Mouse (Mus musculus): ENCODE data around the gene Ston2. TPM values are rescaled to one million over a fixed set of nuclear protein-coding genes. Genes with fewer than 3 reads are reported as not detected.

Ston2 gene
- polyA plus RNA-seq (2015; fragmentation: Nextera tagmentation; extraction: Ambion mirVana) = 5.5 and 5.6 TPM in 2 replicates

DNA sequence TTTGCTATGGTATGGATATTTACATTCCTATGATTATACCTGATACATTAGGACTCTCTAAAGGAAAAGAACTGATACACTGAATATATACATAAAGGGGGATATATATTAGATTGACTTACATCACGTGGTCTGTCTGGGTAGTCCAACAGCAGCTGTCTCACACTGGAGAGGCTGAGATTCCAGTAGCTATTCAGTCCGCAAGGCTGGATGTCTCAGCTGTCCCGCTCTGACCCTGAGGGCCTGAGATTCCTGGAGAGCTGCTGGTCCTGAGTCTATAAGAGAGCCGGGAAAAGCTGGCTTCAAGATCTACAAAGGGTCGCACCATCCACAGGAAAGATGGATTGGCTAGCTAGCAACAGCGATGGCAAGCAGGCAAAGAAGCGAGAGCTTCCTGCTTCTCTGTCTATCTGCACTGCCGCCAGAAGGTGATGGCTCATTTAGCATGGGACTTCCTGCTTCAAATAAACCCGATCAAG is at the start of gene Ston2:
Gene Ston2, minus strand, starts transcription at position 429 of the 479 bp plus-strand sequence.
- no peak within 1 kb of the TSS for H3K9ac ChIP-seq (replicated peaks)
- DNase-seq = no peak
- H3K36me3 ChIP-seq (replicated peaks; ENCODE audit: insufficient read depth, low read length) = no peaks in the 10 kb centered on the region
- no peak within 1 kb of the TSS for H3K27ac ChIP-seq (ENCODE audit: low read depth)
- TF ChIP-seq CTCF (IDR thresholded peaks at IDR 0.05; ENCODE audit: low read depth) (no peak), EP300 (IDR thresholded peaks at IDR 0.05; ENCODE audit: low read depth) (no peak)
- no peaks in the 10 kb centered on the region for H3K27me3 ChIP-seq (ENCODE audit: insufficient read depth, low read length)
- H3K4me1 ChIP-seq (ENCODE audit: insufficient read depth) = no peaks in the 10 kb centered on the region
- no peak within 1 kb of the TSS for H3K4me3 ChIP-seq (ENCODE audit: low read depth, low read length)
- H3K4me2 ChIP-seq (ENCODE audit: low read depth, low read length) = no peak within 1 kb of the TSS
- H3K9me3 ChIP-seq (ENCODE audit: low read length) = no peaks in the 10 kb centered on the region
- 72% methylated on average over 9 of the region's 9 CpGs for WGBS (ENCODE audit: insufficient replicate concordance)
- no peak for ATAC-seq

DNA sequence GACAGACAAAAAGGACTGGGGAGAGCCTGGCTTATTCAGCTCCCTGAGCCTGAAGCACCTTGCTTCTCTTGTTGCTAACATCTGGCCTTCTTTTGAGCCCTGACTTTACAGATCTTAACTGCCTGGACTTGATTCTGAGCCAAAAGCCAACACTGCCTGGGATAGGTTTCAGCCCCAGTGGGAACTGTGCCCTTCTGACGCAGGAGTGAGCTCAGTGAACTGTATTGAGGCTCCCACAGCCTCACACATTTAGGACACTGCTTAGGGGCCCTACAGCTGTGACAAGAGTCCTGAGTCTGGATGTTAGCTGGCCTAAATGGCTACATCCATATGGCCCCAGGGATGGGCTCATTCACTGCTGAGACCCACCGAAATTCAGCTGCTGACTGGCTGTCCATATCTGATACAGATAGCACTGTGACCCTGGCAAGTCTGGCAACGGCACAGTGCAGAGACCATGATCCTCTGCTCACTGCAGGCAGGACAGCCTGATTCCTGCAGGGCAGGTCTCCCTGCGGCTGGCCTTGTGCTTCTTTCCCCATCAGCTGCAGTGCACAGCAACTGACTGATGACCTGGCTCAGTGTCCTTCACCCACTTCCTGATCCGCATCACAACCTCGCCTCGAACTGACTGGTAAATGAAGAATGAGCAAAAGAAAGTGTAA is 49.3 kb upstream of the Ston2 start:
- WGBS (ENCODE audit: insufficient replicate concordance) = 72% methylated on average over 7 of the region's 7 CpGs
- H3K4me2 ChIP-seq (ENCODE audit: low read depth, low read length) = no peak overlapping the region
- no peak overlapping the region for H3K4me3 ChIP-seq (ENCODE audit: low read depth, low read length)
- H3K9ac ChIP-seq (replicated peaks) = no peak overlapping the region
- H3K9me3 ChIP-seq (ENCODE audit: low read length) = no peaks in the 10 kb centered on the region
- 0 out of 2 replicates have a peak overlapping the region, but pooled peaks have one; percentile 30 for H3K27ac ChIP-seq (ENCODE audit: low read depth)
- ATAC-seq (peak; percentile 47), DNase-seq (no peak)
- no peak for TF ChIP-seq CTCF (IDR thresholded peaks at IDR 0.05; ENCODE audit: low read depth)
- no peak for TF ChIP-seq EP300 (IDR thresholded peaks at IDR 0.05; ENCODE audit: low read depth)
- H3K27me3 ChIP-seq (ENCODE audit: insufficient read depth, low read length) = no peaks in the 10 kb centered on the region
- H3K4me1 ChIP-seq (ENCODE audit: insufficient read depth) = peaks cover 3% of the 10 kb centered on the region; the same call in 1 of the 2 replicates
- peaks cover 81% of the 10 kb centered on the region for H3K36me3 ChIP-seq (replicated peaks; ENCODE audit: insufficient read depth, low read length)

DNA sequence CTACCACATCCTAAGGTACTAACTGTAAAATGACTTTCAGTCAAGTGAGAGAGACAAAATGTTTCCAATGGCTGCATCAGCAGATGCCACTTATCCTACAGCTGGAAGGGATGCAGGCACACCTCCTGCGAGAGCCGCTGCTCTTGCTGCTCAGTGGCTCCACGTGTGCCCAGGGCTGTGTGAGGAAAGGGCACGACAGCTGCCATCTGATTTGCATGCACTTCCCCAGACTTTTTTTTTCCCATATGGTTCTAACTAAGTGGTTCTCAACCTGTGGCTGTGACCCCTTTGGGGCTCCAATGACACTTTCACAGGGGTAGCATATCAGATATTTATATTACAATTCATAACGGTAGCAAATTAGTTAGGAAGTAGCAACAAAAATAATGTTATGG is 45.7 kb upstream of the Ston2 start:
- ATAC-seq = no peak
- H3K27me3 ChIP-seq (ENCODE audit: insufficient read depth, low read length) = no peaks in the 10 kb centered on the region
- WGBS (ENCODE audit: insufficient replicate concordance) = 70% methylated on average over 5 of the region's 5 CpGs
- H3K36me3 ChIP-seq (replicated peaks; ENCODE audit: insufficient read depth, low read length) = peaks cover 76% of the 10 kb centered on the region
- H3K4me3 ChIP-seq (ENCODE audit: low read depth, low read length) = no peak overlapping the region
- no peak overlapping the region for H3K27ac ChIP-seq (ENCODE audit: low read depth)
- no peak overlapping the region for H3K4me2 ChIP-seq (ENCODE audit: low read depth, low read length)
- H3K9me3 ChIP-seq (ENCODE audit: low read length) = no peaks in the 10 kb centered on the region
- DNase-seq = no peak
- no peak overlapping the region for H3K9ac ChIP-seq (replicated peaks)
- no peak for TF ChIP-seq CTCF (IDR thresholded peaks at IDR 0.05; ENCODE audit: low read depth)
- no peak for TF ChIP-seq EP300 (IDR thresholded peaks at IDR 0.05; ENCODE audit: low read depth)
- H3K4me1 ChIP-seq (ENCODE audit: insufficient read depth) = peaks cover 3% of the 10 kb centered on the region; the same call in 1 of the 2 replicates

DNA sequence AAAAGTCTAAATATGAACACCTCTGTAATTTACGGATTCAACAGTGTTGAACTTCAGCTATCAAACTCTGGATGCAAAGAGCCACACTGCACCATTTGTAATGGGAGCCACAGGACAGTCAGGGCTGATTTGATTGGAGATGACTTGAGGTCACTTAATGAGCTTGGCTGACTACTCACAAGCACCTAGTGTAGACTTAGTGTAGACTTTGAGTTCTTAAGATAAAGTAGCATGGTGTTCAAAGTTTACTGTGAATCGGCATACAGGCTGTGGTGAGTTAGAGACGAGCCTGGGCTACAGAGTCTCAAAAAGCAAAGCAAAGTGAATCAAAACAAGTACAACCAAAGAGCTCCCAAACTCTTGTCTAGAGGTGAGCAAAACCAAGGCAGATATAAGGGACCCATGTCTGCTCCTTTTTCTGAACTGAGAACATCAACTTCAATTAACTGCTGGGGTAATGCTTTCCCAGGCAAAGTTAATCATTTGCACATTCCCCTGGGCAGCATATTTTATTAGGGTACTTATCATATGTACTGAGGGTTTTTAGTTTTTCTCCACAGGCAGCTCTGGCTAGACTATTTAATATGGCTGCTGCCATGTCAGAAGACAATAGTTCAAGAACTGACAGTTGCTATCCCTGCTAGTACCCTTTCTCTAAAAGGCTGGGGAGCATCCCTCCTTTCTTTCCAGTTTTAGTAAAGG is 45.2 kb upstream of the Ston2 start:
- peaks cover 3% of the 10 kb centered on the region; the same call in 1 of the 2 replicates for H3K4me1 ChIP-seq (ENCODE audit: insufficient read depth)
- ATAC-seq (no peak), DNase-seq (no peak)
- TF ChIP-seq EP300 (IDR thresholded peaks at IDR 0.05; ENCODE audit: low read depth) (no peak), CTCF (IDR thresholded peaks at IDR 0.05; ENCODE audit: low read depth) (no peak)
- H3K27me3 ChIP-seq (ENCODE audit: insufficient read depth, low read length) = no peaks in the 10 kb centered on the region
- no peak overlapping the region for H3K9ac ChIP-seq (replicated peaks)
- 87% methylated on average over 3 of the region's 3 CpGs for WGBS (ENCODE audit: insufficient replicate concordance)
- H3K9me3 ChIP-seq (ENCODE audit: low read length) = no peaks in the 10 kb centered on the region
- H3K4me2 ChIP-seq (ENCODE audit: low read depth, low read length) = no peak overlapping the region
- no peak overlapping the region for H3K4me3 ChIP-seq (ENCODE audit: low read depth, low read length)
- no peak overlapping the region for H3K27ac ChIP-seq (ENCODE audit: low read depth)
- H3K36me3 ChIP-seq (replicated peaks; ENCODE audit: insufficient read depth, low read length) = peaks cover 72% of the 10 kb centered on the region

DNA sequence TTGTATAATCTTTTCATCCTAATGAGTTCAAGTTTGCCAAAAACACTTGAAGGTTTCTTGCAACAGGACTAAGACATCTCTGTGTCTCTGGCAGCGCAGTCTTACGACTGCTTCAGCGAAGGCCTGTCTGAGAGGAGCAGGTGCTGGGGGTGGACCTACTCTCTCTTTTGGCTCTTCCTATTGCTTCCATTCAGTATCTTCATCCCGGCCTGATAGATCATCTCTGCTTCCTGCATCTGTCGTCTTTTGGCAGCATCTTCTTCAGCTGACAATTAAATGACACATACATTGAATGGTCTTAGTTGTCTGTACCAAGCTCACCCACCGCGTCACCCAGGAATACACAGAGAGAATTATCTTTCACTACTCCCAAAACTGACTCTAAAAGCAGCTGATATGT is 43.2 kb upstream of the Ston2 start:
- no peak overlapping the region for H3K9ac ChIP-seq (replicated peaks)
- no peak overlapping the region for H3K4me3 ChIP-seq (ENCODE audit: low read depth, low read length)
- no peak overlapping the region for H3K4me2 ChIP-seq (ENCODE audit: low read depth, low read length)
- 90% methylated on average over 7 of the region's 7 CpGs for WGBS (ENCODE audit: insufficient replicate concordance)
- no peak for ATAC-seq
- H3K36me3 ChIP-seq (replicated peaks; ENCODE audit: insufficient read depth, low read length) = peaks cover 67% of the 10 kb centered on the region
- DNase-seq = no peak
- H3K4me1 ChIP-seq (ENCODE audit: insufficient read depth) = no peaks in the 10 kb centered on the region
- no peaks in the 10 kb centered on the region for H3K9me3 ChIP-seq (ENCODE audit: low read length)
- H3K27me3 ChIP-seq (ENCODE audit: insufficient read depth, low read length) = no peaks in the 10 kb centered on the region
- TF ChIP-seq EP300 (IDR thresholded peaks at IDR 0.05; ENCODE audit: low read depth) (no peak), CTCF (IDR thresholded peaks at IDR 0.05; ENCODE audit: low read depth) (no peak)
- H3K27ac ChIP-seq (ENCODE audit: low read depth) = no peak overlapping the region

DNA sequence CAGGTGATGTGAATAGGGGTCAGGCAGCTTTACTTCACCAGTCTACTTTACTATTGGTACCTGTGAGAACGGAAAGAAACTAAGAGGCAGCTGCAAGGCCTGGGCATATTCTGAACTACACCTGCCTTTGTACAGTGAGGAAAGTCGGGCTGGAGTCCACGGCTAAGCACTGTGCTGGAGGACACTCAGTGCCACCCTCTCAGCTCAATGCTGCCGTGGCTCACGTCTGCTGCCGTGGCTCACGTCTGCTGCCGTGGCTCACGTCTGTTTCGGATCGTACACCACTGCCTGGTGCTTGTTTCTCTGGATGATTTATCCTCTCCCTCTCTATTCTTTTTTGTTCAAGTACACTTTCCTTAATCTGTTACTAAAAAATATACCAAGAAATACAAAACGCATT is 32.3 kb upstream of the Ston2 start:
- WGBS (ENCODE audit: insufficient replicate concordance) = 85% methylated on average over 12 of the region's 12 CpGs
- Histone ChIP-seq H3K27me3 (ENCODE audit: insufficient read depth, low read length) (no peaks in the 10 kb centered on the region), H3K27ac (ENCODE audit: low read depth) (no peak overlapping the region), H3K4me3 (ENCODE audit: low read depth, low read length) (no peak overlapping the region), H3K9me3 (ENCODE audit: low read length) (no peaks in the 10 kb centered on the region), H3K4me2 (ENCODE audit: low read depth, low read length) (no peak overlapping the region), H3K4me1 (ENCODE audit: insufficient read depth) (no peaks in the 10 kb centered on the region), H3K36me3 (replicated peaks; ENCODE audit: insufficient read depth, low read length) (peaks cover 66% of the 10 kb centered on the region), H3K9ac (replicated peaks) (no peak overlapping the region)
- TF ChIP-seq CTCF (IDR thresholded peaks at IDR 0.05; ENCODE audit: low read depth) (no peak), EP300 (IDR thresholded peaks at IDR 0.05; ENCODE audit: low read depth) (no peak)
- ATAC-seq (no peak), DNase-seq (no peak)
